Comparison of ENCODE assay signal across 25 mouse cellular contexts in the genomic region with DNA sequence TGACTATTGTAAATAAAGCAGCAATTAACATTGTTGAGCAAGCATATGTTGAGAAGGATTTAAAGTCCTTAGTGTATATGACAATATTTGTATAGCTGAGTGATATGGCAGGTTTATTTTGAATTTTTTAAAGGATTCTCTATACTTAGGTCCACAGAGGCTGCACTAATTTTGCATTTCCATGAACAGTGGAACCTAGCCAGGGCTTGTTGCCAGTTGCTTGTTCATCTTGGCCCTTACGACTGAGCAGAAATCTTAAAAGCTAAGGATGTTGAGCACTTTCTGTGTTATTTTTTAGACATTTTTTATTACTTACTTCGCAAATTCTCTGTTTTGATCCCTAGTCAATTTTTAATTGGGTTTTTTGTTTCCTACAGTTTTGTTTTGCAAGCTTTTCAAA.
DNase-seq lines count a peak whose midpoint lies in the region; ATAC-seq and TF ChIP-seq lines count a peak whose summit lies in the region.
"Had no signal": no experiment of that assay in that cellular context is flagged by ENCODE, and none has a peak within 500 bp of the region (broad histone marks: within the 10 kb centered on the region; RNA-seq: fewer than 3 reads in every experiment).

No protein-coding gene starts in this region.

- no peaks in the 10 kb centered on the region for H3K36me3 ChIP-seq in forebrain, embryonic 16.5 days (ENCODE audit: control insufficient read depth, insufficient read depth)
- no peaks in the 10 kb centered on the region for H3K36me3 ChIP-seq in forebrain, embryonic 15.5 days
- no peaks in the 10 kb centered on the region for H3K36me3 ChIP-seq in limb, embryonic 14.5 days (ENCODE audit: control insufficient read depth, insufficient read depth, low read length)
- no peaks in the 10 kb centered on the region for H3K36me3 ChIP-seq in limb, embryonic 10.5 days
- H3K36me3 ChIP-seq: embryonic facial prominence, embryonic 15.5 days; heart, embryonic 13.5 days; kidney, embryonic 15.5 days; limb, embryonic 15.5 days; midbrain, embryonic 15.5 days; neural tube, embryonic 13.5 days had no signal

- 56% methylated on average over 2 of the region's 2 CpGs for WGBS in forebrain, embryonic 16.5 days
- 58% methylated on average over 2 of the region's 2 CpGs for WGBS in forebrain, embryonic 15.5 days
- WGBS in limb, embryonic 14.5 days: 79% methylated on average over 2 of the region's 2 CpGs
- WGBS in limb, embryonic 10.5 days: 89% methylated on average over 2 of the region's 2 CpGs

- no peak for TF ChIP-seq POLR2A in limb, embryonic 14.5 days (IDR thresholded peaks at IDR 0.05; ENCODE audit: borderline replicate concordance, extremely low read depth, insufficient read depth, insufficient read length)

- H3K4me1 ChIP-seq in forebrain, embryonic 16.5 days (replicated peaks; ENCODE audit: control insufficient read depth, insufficient read depth, low read length): no peaks in the 10 kb centered on the region
- H3K4me1 ChIP-seq in forebrain, embryonic 15.5 days: no peaks in the 10 kb centered on the region
- no peaks in the 10 kb centered on the region for H3K4me1 ChIP-seq in limb, embryonic 14.5 days (ENCODE audit: control insufficient read depth, insufficient read depth, low read length)
- no peaks in the 10 kb centered on the region for H3K4me1 ChIP-seq in limb, embryonic 10.5 days
- H3K4me1 ChIP-seq: embryonic facial prominence, embryonic 15.5 days; heart, embryonic 13.5 days; kidney, embryonic 15.5 days; limb, embryonic 15.5 days; midbrain, embryonic 15.5 days; neural tube, embryonic 13.5 days had no signal

- no peak overlapping the region for H3K4me3 ChIP-seq in forebrain, embryonic 16.5 days (replicated peaks; ENCODE audit: low read length)
- no peak overlapping the region for H3K4me3 ChIP-seq in forebrain, embryonic 15.5 days
- H3K4me3 ChIP-seq in limb, embryonic 14.5 days (replicated peaks; ENCODE audit: low read length): no peak overlapping the region
- no peak overlapping the region for H3K4me3 ChIP-seq in limb, embryonic 10.5 days
- H3K4me3 ChIP-seq: embryonic facial prominence, embryonic 15.5 days; gastrocnemius, adult 2 months; heart, adult 2 months; heart, embryonic 13.5 days; kidney, embryonic 15.5 days; limb, embryonic 15.5 days; midbrain, embryonic 15.5 days; myocyte; neural tube, embryonic 13.5 days had no signal

- H3K27ac ChIP-seq in forebrain, embryonic 16.5 days (ENCODE audit: low read length): no peak overlapping the region
- H3K27ac ChIP-seq in forebrain, embryonic 15.5 days (replicated peaks): no peak overlapping the region
- H3K27ac ChIP-seq in limb, embryonic 14.5 days (replicated peaks; ENCODE audit: low read depth, low read length): no peak overlapping the region
- no peak overlapping the region for H3K27ac ChIP-seq in limb, embryonic 10.5 days
- H3K27ac ChIP-seq: embryonic facial prominence, embryonic 15.5 days; gastrocnemius, adult 2 months; heart, adult 2 months; heart, embryonic 13.5 days; kidney, embryonic 15.5 days; limb, embryonic 15.5 days; liver, embryonic 14.5 days; midbrain, embryonic 15.5 days; neural tube, embryonic 13.5 days had no signal

- H3K9me3 ChIP-seq in forebrain, embryonic 16.5 days (ENCODE audit: control insufficient read depth, low read length): no peaks in the 10 kb centered on the region
- no peaks in the 10 kb centered on the region for H3K9me3 ChIP-seq in forebrain, embryonic 15.5 days
- no peaks in the 10 kb centered on the region for H3K9me3 ChIP-seq in limb, embryonic 14.5 days (ENCODE audit: control insufficient read depth, low read length)
- no peaks in the 10 kb centered on the region for H3K9me3 ChIP-seq in limb, embryonic 10.5 days (replicated peaks)
- H3K9me3 ChIP-seq: embryonic facial prominence, embryonic 15.5 days; heart, embryonic 13.5 days; kidney, embryonic 15.5 days; limb, embryonic 15.5 days; midbrain, embryonic 15.5 days; neural tube, embryonic 13.5 days had no signal

- 0 out of 2 replicates have a peak, but pooled peaks have one; percentile 31 for ATAC-seq in forebrain, embryonic 16.5 days
- ATAC-seq in forebrain, embryonic 15.5 days (replicated peaks): no peak
- ATAC-seq in limb, embryonic 14.5 days (ENCODE audit: low FRiP score, low read depth): no peak
- ATAC-seq in granulocyte monocyte progenitor cell, adult 5-6 weeks (replicated peaks; ENCODE audit: poor library complexity, severe bottlenecking): no peak
- ATAC-seq: midbrain, embryonic 15.5 days had no signal

- H3K9ac ChIP-seq in forebrain, embryonic 16.5 days (replicated peaks; ENCODE audit: low read depth, low read length): no peak overlapping the region
- H3K9ac ChIP-seq in forebrain, embryonic 15.5 days (replicated peaks): no peak overlapping the region
- no peak overlapping the region for H3K9ac ChIP-seq in limb, embryonic 14.5 days (ENCODE audit: low read depth, low read length, severe bottlenecking)
- H3K9ac ChIP-seq: embryonic facial prominence, embryonic 15.5 days; heart, embryonic 13.5 days; kidney, embryonic 15.5 days; limb, embryonic 15.5 days; liver, embryonic 14.5 days; midbrain, embryonic 15.5 days; neural tube, embryonic 13.5 days had no signal

- H3K4me2 ChIP-seq in forebrain, embryonic 16.5 days (ENCODE audit: low read length): no peak overlapping the region
- no peak overlapping the region for H3K4me2 ChIP-seq in forebrain, embryonic 15.5 days (replicated peaks)
- H3K4me2 ChIP-seq in limb, embryonic 14.5 days (replicated peaks; ENCODE audit: low read depth, low read length, severe bottlenecking): no peak overlapping the region
- H3K4me2 ChIP-seq: embryonic facial prominence, embryonic 15.5 days; heart, embryonic 13.5 days; kidney, embryonic 15.5 days; limb, embryonic 15.5 days; midbrain, embryonic 15.5 days; neural tube, embryonic 13.5 days had no signal

- H3K27me3 ChIP-seq in forebrain, embryonic 16.5 days (replicated peaks; ENCODE audit: control insufficient read depth, insufficient read depth, low read length): no peaks in the 10 kb centered on the region
- H3K27me3 ChIP-seq in forebrain, embryonic 15.5 days: no peaks in the 10 kb centered on the region
- no peaks in the 10 kb centered on the region for H3K27me3 ChIP-seq in limb, embryonic 14.5 days (ENCODE audit: control insufficient read depth, insufficient read depth, low read length)
- H3K27me3 ChIP-seq in limb, embryonic 10.5 days (ENCODE audit: low read depth, poor library complexity, severe bottlenecking): no peaks in the 10 kb centered on the region
- H3K27me3 ChIP-seq: embryonic facial prominence, embryonic 15.5 days; heart, embryonic 13.5 days; kidney, embryonic 15.5 days; limb, embryonic 15.5 days; midbrain, embryonic 15.5 days; neural tube, embryonic 13.5 days had no signal

- DNase-seq in cerebellum, postnatal 10 days: peak; percentile 91
- DNase-seq in cerebellum, adult 8-10 months: no peak
- peak; percentile 16 for DNase-seq in limb, embryonic 14.5 days (ENCODE audit: low spot score)
- DNase-seq in limb, embryonic 10.5 days (ENCODE audit: low spot score): no peak
- DNase-seq in adipocyte (ENCODE audit: low spot score): peak; percentile 4
- DNase-seq: adrenal gland, postnatal 36 days; embryo, embryonic 11 days; gastrocnemius, adult 2 months; heart, adult 2 months; heart, postnatal 14 days; kidney, adult 11 months; kidney, postnatal 36 days; lung, postnatal 4 days; thymus, postnatal 14 days had no signal

Comparison
In these comparisons a context has a peak if more than half of its experiments do, and no peak if none do; other contexts are left out.
1. DNase-seq: peak in cerebellum, postnatal 10 days (2 of 2), limb, embryonic 14.5 days (single experiment) and adipocyte (single experiment); none in cerebellum, adult 8-10 months (single experiment) and limb, embryonic 10.5 days (single experiment).